Mouse (Mus musculus) megakaryocyte, embryonic 14.5 days (primary cell): ENCODE measurements around the gene Cyp2d9.

Experiments
- FLI1 ChIP-seq: IDR thresholded peaks from 2 replicates; pipeline ENCODE4 v1.6.1; 2012; ENCODE audit warnings: low read length, inconsistent platforms, mixed read lengths
- GATA1 ChIP-seq: IDR thresholded peaks from 3 replicates; pipeline ENCODE4 v1.6.1; 2012; ENCODE audit warnings: mixed read lengths, low read length, inconsistent platforms, borderline replicate concordance

GRCm38 (mm10) chr15:82464701-82465100 is 31.5 kb downstream of the Cyp2d9 start:
- TF ChIP-seq GATA1 (no peak), FLI1 (no peak)
